Mouse (Mus musculus) liver, adult 2 months (tissue): ENCODE data around the gene Mad2l2.

Source experiments
- CTCF ChIP-seq: fragments of 200-500 bp; IDR thresholded peaks from 2 replicates; pipeline ENCODE4 v1.5.1; 2011; ENCODE audit warnings: low read depth, low read length, control low read depth
- POLR2A ChIP-seq: fragments of 200-500 bp; IDR thresholded peaks from 2 replicates; pipeline ENCODE4 v1.6.1; 2011; ENCODE audit warnings: low read length, control low read depth; ENCODE audit not compliant: insufficient read depth; ENCODE audit errors: extremely low read depth

DNA sequence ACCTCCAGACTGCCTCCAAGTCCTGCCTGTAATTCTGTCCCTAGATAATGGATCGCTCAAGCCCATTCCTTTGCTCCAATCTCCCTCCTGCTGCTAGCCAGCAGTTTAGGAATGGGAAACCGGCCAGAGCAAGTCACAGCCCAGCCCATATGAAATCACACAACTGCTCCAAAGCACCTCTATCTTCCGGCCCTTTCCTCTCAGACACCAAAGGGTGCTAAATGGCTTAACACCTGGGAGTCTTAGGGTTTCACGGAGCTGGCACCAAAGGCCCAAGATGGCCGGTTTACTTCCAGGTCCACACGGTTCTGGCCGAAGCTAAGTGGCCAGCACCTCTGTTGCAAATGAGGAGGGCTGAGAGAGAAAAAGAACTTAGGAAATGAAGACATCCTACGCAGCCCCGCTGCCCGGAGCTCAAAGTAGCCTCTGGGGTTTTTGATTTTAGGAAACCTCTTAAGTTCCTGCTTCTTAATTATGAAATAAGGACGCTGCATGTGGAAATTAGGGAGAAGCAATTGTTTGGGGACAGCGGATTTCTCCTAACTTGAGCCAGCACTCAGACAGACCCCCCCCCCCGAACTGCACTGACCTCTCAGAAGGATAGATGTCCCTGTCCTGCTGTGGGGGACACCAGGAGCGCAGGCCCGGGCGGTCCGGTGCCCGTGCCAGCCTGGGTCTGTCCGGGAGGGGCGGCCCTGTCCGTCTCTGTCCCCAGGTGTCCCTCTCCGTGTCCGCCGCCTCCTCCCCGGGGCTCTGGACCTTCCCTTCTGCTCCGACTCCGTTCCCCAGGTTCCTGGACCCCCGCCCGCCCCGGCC lies 42.9 kb upstream of the Mad2l2 start:
- TF ChIP-seq CTCF, result no peak
- no peak for TF ChIP-seq POLR2A
